Mouse (Mus musculus): Measurements from ENCODE around the gene Card6.
A peak's percentile ranks its signal among the peaks of the same experiment; 100 is the strongest.

DNA sequence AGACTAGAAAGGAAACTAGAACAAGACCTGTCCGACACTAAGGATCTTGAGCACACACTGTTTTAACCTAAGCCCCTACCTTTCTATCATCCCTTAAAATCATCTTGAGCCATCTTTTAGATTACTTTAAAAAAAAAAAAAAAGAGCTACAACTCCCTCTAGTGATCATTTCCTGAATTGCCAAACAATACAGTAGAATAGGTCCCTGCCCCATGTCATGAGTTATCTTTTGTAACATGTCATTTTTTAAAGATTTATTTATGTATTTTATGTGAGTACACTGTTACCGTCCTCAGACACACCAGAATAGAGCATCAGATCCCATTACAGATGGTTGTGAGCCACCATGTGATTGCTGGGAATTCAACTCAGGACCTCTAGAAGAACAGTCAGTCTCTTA, 2.0 kb downstream of the Card6 start:
- TF ChIP-seq POLR2A (IDR thresholded peaks at IDR 0.05; ENCODE audit: borderline replicate concordance, insufficient read depth, low read length) (no peak), CTCF (IDR thresholded peaks at IDR 0.05; ENCODE audit: borderline replicate concordance, insufficient read depth, low read depth, low read length) (peak; percentile 37; the same call in 1 of the 2 replicates)
